Mouse (Mus musculus) kidney, adult 18-20 months (tissue): ENCODE measurements around the gene Rtn4r.
A peak's percentile ranks its signal among the peaks of the same experiment; 100 is the strongest.

Source experiments
- DNase-seq: peaks from one replicate; pipeline ENCODE4 v3.0.0; 2021

Gene Rtn4r

DNA sequence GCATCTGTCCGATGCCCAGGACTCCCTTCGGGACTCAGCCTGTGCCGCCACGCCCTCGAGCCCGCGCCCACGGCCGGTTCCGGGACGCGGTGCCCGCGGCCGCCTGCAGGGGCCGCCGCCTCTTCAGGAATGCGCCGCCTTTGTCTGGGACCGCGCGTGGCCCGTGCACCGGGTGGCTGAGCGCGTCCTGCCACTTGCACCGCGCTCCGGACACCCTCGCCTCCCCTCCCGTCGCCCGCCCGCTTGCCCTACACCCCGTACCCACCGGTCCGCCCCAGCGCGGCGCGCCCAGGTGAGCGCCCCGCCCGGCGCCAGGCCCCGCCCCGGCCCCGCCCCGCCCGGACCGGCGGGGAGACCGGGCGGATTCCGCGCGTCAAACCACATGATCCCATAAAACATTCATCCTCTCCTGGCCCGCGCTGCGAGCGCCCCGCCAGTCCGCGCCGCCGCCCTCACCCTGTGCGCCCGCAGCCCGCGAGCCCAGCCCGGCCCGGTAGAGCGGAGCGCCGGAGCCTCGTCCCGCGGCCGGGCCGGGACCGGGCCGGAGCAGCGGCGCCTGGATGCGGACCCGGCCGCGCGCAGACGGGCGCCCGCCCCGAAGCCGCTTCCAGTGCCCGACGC is at the start of gene Rtn4r:
Gene Rtn4r, plus strand, starts transcription at position 402 of the 621 bp plus-strand sequence.
- peak; percentile 82 for DNase-seq

DNA sequence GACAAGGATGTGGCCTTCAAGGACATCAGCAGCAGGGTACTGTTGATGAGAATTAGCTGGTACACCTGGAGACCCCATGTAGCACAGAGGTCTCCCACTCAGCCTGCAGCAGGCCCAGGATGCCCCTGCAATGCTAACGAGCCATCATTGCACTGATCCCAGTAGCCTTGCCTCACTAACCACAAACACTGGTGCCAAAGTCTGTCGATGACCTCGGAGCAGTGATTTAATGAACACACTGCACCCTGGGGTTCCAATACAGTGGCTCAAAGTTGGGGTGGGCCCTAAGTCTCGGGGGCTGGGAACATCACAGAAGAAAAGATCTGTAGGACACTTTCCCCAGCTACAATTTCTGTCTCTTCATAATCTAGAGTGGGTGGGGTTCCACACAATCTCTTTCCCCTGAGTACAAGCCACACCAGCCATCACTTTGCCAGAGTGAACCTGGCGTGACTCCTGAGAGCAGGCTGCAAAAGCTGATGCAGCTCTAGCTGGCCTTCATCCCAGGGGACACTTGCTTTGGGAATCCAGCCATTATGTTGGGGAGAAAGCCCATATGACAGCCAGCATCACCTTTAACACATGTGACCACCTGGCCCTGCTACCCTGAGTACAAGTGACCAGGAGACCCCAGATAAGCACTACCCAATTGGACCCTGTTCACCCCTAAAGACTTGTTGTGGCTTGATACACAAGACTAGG is 49.0 kb upstream of the Rtn4r start:
- DNase-seq, result no peak

DNA sequence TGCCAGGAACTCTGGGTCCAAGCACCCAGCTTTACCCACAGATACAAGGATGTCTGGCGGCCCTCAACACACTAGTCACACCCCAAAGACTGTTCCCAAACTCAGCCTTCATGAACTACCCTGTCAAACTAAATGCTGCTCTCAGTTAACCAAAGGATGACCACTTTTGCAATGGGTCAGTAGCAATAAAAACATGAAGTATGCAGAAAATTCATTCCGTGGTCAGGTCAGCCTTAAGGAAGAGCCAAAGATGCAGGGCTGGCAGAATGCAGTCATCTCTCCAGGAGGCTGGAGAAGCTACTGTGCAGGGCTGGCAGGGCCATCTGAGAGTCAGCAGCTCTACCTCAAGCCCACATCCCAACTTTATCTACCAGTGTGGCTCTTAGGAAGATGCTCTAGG is 48.1 kb upstream of the Rtn4r start:
- DNase-seq, result no peak

DNA sequence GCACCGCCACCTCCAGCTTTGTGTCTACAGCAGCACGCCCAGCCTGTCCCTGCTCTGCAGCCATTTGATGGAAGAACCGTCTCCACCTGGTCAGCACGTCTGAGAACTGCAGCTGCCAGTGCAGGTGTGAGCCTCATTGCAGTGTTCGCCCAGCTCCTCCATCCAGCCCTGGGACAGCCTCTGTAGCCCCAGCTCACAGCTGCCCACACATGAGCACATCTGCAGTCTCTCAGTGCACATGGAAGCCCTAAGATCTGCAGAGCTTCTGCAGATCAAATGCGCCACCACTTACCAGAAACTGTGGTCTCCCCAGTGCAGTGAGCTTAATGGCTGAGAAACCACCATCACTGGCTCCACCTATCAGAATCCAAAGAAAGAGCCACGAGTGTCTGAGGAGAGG is 47.3 kb upstream of the Rtn4r start:
- no peak for DNase-seq

DNA sequence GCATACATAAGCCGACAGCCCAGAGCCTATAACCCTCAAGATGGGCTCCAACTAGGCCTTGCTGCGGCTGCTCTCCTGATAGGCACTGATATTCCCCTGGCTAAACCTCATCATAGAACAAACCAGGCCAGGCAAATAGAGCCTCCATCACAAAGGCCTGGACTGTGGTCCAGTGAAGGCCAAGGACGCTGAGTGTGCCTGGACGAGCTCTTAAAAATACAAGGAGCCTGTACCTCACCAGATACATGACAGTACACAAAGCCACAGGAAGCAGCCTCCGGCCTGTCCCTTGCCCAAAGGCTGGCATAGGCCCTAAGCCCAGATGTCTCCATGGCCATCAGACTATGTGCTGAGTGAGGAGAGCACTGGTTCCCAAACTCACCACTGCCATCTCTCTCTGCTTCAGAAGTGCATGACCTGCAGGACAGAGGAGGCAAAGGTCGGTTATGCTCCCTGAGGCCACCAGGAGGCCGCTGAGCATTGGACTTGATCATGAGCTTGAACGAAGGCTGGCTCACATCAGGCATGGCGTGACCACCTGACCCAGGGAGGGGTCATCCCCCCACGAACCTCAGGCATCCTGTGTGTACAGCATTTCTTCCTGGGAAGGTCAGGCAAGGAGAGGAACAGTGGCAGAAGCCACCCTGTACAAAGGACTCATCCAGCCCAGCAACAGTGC is 46.2 kb upstream of the Rtn4r start:
- peak; percentile 80 for DNase-seq

DNA sequence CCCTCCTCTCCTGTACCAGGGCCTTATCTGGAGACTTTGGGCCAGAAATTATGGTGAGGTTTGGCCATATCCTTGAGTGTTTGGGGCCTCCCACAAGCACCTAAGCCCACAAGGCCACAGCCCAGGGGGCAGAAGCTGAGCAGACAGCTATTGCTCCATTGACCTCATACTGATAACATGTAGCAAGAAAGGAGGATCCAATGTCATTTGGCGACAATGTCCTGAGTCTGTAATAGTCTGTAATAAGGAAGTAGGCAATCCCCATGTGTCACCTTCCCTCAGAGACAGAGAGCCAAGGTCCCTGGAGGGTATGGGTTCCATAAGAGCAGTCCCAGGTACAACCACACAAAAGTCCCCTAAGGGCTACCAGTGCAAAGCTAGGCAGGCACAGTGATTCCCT is 45.2 kb upstream of the Rtn4r start:
- DNase-seq, result no peak

DNA sequence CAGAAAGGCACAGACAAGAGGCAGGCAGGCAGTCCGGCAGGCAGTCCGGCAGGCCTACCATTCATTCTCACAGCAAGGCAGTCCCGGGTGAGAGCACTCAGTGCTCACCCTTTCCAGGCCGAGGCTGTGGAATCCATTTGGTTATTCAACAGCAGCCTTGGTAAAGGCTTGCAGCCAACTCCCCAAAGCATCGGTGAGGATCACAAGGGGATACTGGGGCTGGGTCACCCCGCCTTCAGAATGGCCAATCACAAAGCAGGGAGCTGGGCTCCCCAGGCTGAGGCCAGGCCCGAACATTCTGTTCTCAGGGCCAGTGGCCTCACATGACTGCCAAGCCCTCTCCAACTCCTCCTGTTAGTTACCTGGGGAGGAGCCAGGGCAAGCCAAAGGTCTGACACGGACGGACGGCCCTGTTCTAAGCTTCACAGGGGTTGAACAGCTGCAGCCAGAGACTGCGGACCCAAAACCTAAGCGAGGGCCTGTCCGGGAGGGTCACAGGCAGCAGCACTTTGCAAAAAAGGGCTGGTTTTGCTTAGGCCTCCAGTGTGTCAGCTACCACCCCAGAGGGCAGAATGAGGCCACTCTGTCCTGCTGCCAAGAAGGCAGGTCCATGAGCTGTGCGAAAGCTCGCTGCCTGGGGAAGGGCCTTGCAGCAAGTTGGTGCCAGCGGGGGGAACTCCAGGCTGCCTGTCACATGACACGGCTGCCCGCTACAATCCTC is 44.1 kb upstream of the Rtn4r start:
- peak; percentile 93 for DNase-seq

DNA sequence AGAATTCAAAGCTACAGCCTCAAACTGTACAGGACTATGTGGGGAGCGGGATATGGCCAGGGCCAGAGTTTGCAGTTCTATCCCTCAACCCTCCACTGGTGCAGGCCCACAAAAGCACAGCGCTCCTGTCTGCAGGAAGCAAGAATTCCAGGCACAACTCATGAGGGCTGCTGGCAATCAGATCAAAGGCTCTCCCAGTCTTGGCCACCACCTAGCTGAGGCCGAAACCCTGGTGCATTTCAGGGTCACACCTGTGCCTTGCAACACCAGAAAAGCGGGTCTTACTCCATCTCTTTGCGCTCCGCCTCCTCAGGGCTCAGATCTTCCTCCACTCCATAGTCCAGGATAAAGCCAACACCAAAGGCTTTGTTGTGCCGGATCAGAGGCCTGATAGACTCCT is 43.2 kb upstream of the Rtn4r start:
- DNase-seq, result peak; percentile 62

DNA sequence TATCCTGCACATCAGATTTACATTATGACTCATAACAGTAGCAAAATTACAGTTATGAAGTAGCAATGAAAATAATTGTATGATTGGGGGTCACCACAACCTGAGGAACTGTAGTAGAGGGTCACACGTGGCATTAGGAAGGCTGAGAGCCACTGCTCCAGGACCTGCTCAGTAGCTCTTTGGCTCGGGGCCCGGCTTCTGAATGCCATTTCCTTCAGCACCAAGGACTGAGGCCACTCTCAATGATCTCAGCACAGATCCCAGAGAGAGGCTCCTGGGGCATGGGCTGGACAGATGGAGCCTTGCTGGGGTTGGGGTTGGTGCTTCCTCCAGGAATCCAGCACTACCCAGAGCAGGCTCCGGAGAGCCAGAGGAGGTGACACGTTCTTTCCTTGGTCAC is 40.3 kb upstream of the Rtn4r start:
- peak; percentile 69 for DNase-seq

DNA sequence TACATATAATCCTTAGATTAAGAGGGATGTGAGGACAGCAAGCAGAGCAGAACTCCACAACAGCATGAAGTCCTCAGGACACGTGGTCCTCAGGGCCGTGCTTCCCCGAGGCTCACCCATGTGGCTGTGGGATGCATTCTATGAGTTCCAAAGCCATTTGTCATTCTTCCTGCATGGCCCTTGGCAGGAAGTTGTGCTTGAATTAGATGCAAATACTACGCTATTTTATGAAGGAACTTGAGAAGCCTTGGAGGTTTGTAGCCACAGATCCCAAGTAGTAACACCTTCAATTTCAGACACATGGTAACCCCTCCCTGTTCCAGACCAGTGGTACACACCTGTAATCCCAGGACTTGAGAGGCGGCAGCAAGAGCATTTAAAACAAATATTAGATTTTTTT is 31.1 kb upstream of the Rtn4r start:
- DNase-seq, result no peak

DNA sequence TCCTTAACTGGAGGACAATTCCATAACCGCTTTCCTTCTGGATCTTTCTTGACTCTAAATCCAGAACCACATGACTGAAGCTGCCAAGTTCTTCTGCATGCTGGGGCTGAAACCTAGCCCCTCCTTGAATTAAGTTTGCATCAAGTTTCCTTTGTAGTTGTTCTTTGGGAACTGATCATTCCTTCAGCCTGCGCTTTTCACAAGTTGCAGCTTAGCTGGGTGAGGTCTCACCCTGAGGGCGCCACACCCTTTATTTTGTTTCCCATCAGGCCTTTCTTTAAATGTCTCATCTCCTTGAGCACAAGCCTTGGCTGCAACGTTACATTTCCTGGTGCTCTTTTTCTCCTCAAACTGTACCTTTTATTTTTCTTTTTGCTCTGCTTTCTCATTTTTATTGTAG is 24.6 kb upstream of the Rtn4r start:
- DNase-seq, result no peak

DNA sequence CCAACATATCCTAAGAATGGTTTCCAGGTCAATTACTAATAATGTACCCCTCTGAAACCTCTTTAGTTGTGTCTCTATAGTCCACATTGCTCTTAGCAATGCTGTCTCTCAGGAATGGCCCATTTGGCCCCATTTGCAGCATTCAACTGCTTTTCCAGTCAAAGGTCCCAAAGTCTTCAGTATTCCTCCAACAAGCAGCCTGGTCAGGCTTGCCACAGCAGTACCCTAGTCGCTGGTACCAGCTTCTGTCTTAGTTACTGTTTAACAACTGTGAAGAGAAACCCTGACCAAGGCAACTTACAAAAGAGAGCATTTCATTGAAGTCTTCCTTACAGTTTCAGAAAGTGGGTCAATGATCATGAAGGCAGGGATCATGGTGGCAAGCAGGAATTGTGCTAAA is 24.1 kb upstream of the Rtn4r start:
- DNase-seq, result no peak

DNA sequence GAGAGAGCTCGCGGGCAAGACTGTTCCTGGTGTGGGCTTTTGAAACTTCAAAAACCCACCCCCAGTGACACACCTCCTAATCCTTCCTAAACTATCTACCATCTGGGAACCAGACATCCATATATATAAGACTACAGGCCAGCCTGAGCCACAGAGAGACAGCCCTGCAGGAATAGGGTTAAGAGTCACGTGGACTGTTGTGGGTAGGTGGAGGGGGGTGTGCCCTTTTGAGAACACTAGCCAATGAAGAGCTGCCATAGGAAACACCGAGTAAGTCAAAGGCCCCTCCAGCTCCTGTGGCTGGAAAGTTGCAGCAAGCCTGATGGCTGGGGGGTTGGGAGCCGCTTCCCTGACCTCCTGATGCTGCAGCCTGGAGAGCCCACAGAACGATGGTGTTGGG is 23.6 kb upstream of the Rtn4r start:
- DNase-seq, result no peak

DNA sequence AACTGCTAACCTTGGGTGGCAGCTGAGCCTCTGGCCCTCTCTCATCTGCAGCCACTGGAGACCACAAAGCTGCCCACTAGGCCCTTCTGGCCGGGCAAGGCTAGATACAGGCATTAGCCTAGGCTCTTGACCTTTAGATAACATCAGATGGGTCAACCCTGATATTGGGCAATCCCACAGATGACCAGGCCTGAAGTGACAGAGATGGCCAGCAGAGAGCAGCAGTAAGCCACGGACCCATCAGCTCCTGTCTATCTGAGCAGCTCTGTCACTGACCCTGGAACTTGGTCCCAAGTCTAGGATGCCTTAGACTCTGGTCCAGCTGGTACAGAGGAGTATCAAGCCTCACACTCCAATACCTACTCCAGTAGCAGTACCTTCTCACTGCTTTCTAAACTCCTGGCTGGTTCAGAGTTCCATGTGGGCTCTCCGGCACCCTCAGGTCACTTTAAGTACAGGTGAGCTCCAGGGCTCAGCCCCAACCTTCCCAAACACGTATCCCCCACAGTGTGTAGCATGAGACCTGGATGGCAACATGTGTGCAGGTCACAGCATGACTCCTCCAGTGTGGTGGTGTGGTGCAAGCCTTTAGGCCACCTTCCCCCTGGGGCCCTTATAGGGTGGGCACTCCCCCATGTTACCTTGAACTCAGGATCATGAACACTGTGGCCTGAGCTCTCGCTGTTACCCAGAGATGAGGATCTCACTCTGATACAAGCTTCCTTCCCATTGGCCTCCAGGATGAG is 19.0 kb upstream of the Rtn4r start:
- DNase-seq, result peak; percentile 86

DNA sequence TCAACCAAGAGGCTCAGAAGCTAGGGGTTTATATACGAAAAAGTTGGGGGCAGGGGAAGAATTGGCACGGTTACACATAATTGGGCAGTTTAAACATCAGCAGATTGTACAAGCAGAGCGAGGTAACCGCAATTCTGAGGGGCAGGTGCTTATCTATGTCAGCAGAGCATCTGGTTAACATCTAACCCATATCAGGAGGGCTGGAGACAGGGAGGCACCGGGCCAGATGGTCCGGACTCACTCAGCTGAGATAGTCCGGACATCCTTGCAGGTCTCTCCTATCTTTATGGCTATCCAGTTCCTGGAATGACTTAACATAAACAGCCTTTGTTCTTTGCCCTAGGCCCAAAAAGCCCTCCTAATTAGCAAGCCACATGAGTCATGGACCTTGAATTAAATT is 16.4 kb upstream of the Rtn4r start:
- DNase-seq, result no peak

DNA sequence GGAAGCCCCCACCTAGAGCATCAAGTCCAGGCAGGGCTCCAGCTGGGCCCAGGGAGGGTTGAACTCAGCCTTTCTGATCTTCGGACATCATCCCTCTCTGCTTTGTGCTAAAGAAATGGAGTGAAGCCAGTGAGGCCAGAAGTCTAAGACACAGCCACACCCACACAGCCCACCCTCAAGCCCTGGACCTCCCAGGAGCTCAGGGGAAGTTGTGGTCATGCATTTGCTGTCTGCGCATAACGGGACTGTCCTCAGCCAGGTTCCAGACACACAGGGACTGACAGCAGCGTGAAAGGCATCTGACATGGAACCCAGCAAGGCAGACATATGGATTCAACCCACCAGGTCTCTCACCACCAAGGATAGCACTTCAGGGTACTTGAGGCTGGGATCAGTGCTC is 11.0 kb upstream of the Rtn4r start:
- DNase-seq, result no peak

DNA sequence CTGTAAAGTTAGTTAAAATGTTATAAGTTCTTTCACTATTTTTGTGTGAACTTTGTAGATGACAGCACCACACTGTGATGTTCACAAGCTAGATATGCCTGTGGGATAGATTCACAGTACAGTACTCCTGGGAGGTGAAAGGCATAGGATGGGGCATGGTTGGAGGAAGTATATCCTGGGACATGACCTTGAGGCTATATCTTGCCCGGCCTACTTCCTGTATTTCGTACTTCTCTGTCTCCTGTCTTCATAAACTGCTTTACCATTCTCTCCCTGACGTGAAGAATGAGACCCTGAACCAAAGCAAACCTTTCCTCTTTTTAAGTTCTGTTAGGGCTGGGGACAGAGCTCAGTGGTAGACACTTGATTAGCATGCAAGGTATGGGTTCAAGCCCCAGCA is 9.2 kb upstream of the Rtn4r start:
- no peak for DNase-seq

DNA sequence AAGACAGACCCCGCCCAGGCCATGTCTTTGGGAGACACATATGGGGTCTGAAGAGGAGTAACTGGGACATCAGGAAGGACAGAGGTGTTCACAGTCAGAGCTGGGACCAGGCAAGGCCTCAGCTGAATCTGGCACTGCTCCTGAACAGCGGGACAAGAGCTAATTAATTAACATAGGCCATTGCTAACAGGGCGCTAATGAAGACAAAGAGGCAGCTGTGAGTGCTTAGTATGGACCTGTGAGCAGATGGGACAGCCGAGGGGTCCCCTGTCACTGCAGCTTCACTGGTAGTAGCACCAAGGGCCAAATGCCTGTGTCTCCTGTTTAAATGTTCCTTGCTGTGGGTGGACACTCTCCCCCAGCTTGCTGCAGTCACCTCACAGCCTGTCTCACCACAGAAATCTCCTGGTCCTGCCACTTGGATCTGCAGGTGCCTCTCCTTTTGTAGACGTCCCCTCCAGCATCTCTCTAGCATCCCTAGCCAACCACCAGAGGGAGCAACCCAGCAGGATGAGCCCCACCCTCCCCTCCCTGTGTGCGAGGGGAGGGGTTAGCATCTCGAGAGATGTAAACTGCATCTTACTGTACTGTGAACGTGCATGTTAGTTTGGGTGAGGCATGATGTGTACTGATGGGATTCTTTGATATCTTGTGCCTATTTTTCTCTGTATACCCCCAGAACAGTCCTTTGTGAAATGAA is 8.3 kb upstream of the Rtn4r start:
- no peak for DNase-seq

DNA sequence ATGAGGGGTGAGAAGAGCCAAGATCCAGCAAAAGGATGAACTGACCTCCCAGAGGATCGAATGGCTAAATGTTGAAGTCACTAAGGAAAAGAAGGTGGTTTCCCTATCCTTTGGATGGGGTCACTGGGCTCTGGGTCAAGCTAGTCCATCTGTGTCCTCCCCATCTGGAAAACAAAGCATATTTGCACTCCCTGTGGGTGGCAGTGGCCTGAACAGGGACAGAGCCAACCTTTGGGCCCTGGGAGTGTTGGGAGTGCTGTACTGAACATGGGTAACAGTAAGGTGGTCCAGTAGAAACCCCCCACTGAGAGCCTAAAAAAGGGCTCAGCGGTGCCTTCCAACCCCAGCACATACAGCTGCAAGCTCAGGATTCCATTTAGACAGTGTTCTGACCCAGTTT is 4.7 kb upstream of the Rtn4r start:
- DNase-seq, result no peak

DNA sequence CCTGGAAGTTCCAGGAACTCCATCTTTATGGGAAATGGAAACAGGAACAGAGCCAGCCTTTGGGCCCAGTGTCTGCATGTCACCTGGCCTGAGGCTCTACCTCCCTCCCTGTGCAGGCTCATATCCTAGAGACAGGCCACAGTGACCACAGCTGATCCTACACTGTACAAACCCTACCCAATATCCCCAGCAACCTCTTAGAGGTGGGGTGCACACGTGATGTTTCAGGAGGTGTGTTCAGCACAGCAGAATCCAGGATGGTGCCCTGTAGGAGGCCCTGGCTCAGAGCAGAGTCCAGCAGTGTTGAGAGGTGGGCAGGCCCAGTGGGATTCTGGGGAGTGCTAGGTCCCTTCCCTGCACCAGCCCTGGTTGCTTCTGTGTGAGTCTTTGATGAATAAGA is 4.0 kb upstream of the Rtn4r start:
- no peak for DNase-seq

DNA sequence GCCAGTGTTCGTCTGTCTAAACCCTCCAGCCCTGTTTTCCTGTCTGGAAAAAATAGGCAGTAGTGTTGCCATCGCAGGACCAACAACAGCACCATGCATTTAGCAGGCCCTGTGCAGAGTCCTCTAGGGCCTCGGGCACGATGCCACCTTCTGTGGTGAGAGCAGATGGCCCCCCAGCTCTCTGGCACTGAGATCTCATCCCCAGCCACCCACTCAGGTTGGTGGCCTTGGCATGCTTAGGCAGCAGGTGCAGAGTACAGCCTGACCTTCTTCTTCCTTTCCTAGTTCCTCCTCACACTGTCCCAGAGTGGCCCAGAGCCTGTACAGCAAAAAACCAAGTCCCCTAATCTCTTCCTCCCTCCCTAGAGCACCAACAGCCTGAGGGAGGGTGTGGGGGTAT is 3.4 kb upstream of the Rtn4r start:
- no peak for DNase-seq

DNA sequence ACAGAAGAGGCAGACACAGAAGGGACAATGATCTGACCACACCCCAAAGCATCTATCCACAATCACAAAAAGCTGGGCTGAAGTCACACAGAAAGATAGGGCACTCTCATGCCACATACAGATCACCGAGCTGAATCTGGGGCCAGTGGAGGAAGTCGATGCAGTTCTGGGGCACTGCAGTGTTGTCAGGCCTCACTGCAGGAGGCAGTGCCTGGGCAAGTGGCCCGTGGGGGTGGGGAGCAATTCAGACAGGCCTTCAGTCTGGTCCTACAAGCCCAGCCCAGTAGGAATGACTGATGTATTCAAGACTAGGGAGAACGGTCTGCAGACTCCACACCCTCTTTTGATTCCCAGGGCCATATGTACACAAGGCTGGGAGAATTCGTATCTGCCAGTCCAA is 2.8 kb upstream of the Rtn4r start:
- DNase-seq, result no peak
